Mouse (Mus musculus) CD4-positive helper T cell, adult 2 months (primary cell): ENCODE data around the gene Greb1.
A peak's percentile ranks its signal among the peaks of the same experiment; 100 is the strongest.
"Not testable (repeated sequence)": the region's sequence is repeated elsewhere in the genome, so short reads cannot be mapped to it uniquely, and the experiment has no call there.

ENCODE experiments used
- DNase-seq: peaks from one replicate; pipeline ENCODE4 v3.0.0-alpha.2; 2012; ENCODE audit warnings: low read depth, missing footprints, low spot score

Greb1 gene

DNA sequence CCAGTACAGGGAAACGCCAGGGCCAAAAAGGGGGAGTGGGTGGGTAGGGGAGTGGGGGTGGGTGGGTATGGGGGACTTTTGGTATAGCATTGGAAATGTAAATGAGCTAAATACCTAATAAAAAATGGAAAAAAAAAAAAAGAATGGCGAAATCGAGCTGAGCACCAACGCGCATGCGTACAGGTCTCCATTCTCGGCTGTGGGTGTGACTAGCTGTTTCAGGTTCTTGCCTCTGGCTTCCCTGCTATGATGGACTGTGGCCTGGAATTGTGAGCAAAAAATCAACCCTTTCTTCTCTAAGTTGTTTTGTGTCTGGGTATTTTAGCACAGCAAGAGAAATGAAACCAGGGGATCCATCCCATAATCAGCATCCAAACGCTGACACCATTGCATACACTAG lies 105.4 kb downstream of the Greb1 start:
- not testable (repeated sequence) for DNase-seq

DNA sequence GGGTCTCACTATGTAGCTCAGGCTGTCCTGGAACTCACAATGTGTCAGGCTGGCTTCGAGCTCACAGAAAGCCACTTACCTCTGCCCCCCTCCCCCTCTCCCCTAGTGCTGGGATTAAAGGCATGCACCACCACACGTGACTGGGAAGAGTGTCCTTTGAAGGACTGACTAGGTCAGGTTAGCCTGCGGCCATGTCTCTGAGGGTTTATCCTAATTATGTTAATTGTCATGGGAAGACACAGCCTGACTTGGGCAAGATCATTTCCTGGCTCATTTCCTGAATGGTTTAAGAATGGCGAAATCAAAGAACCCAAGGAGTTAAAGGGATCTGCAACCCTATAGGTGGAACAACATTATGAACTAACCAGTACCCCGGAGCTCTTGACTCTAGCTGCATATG lies 105.9 kb downstream of the Greb1 start:
- no peak for DNase-seq

- no peak for DNase-seq
Observed at GRCm38 (mm10) chr12:16690631-16691030, 110.1 kb downstream of the Greb1 start.

GRCm38 (mm10) chr12:16672246-16672645 lies 128.4 kb downstream of the Greb1 start:
- DNase-seq: no peak

- no peak for DNase-seq
Observed at GRCm38 (mm10) chr12:16669176-16669575, 131.5 kb downstream of the Greb1 start.

GRCm38 (mm10) chr12:16665022-16665421 lies 135.7 kb downstream of the Greb1 start:
- no peak for DNase-seq

DNA sequence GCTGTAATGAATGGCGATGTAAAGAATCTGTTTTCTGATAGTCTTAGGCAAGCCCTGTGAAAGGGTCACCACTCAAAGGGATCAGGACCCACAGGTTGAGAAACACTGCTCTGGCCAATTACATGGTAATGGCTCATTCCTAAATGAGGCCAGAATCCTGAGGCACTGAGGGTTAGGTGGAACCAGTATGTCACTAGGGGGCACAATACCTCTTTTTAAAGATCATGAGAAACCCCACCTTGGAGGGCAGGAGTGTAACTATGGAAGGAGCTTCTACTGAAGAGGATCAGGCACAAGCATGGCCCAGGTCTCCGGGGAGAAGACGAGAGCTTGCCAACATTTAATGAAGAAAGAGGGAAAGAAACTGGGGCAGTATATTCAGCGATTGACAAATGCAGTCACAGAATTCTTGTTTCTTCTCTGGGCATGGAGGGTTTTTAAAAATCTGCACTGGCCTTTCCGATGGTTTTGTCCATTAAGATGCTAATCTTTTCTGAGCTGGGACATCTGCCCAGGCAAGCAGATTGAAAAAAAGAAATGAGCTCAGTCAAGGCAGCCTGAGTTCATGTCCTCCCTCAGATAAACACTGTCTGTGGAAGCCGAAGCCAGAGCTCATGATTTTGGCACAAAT lies 137.6 kb downstream of the Greb1 start:
- no peak for DNase-seq

GRCm38 (mm10) chr12:16661936-16662335 lies 138.8 kb downstream of the Greb1 start:
- DNase-seq: no peak

GRCm38 (mm10) chr12:16661459-16661858 lies 139.2 kb downstream of the Greb1 start:
- no peak for DNase-seq

DNA sequence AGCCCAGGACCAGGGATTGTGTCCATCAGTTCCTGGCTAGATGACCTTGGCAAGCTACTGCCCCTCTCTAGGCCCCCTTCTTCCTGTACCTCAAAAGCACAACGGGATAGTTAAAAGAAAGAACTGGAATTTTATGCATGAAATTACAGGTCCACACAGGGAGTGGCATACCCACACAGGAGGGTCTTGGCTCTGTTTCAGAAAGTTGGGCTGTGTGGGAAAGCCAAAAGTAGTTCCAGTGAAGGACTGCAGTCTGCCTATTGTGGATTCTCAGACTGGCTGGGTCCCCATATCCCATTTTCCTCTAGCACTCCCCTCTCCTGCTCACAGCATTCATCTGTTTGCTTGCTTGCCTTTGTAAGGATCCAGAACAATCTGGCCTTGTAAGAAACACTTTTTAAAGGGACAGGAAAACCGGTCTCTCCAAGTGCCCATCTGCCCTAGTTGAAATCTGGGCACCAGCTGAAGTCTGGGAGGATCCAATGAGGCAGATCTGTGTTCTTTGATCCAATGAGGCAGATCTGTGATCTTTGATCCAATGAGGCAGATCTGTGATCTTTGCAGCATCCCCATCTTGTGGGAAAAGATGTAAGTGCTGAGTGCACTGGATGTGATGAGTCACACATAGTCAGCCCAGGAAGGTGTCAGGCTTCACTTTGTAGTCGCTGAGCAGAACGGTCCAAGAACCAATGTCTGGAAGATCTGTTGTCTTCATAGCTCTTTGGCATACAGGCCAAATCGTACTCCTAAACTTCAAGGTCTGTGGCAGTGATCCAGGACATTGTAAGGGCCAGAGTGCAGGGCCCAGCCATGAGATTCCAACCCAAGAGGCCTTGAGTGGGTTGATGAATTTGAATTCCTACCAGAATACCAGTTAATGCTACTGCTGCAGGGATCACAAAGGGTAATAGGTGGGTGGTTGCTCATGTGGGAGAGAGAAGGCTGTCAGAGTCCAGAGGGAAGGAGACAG lies 143.5 kb downstream of the Greb1 start:
- no peak for DNase-seq

DNA sequence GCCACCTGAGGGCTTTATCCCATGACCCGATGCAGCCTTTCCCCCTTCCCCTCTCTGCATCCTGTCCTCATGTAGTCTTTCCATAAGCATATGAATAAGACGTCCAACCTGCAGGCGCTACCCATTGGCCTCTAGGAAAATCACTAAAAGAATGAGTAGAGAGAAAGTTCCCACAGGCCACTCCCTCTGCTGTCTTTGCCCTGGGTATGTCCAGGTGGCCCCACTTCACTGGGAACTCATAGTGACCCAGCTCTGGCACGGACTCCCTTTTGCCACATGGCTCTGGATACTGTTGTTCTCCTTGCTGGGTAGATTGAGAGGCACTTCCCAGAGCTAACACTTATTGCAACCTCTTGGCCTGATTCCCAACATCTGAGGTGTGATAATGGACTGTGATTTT lies 145.1 kb downstream of the Greb1 start:
- DNase-seq: no peak

- peak; percentile 29 for DNase-seq
Observed at GRCm38 (mm10) chr12:16653332-16654093, 147.2 kb downstream of the Greb1 start, which contains the start of gene Ntsr2. Gene Ntsr2 (plus strand): TSS chr12:16653382.

GRCm38 (mm10) chr12:16649819-16650218 lies 150.9 kb downstream of the Greb1 start:
- no peak for DNase-seq

DNA sequence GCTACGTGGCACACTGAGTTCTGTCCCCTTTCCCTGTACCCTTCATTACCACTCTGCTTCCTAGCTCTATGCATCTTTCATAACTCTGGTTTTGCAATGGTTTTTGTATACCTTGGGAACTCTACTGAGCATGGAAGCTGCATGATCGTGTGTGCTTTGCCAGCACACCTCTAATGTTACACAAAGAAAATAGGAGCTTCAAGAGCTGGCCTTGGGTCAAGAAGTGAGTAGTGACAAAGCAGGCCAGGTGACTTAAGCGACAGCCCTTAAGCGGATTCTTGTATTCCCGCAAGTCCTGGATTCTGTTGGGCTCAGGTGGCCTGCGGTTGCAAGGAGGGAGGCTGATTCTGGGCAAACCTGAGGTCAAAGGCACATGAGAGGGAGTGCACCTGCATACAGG lies 152.4 kb downstream of the Greb1 start:
- DNase-seq: no peak

DNA sequence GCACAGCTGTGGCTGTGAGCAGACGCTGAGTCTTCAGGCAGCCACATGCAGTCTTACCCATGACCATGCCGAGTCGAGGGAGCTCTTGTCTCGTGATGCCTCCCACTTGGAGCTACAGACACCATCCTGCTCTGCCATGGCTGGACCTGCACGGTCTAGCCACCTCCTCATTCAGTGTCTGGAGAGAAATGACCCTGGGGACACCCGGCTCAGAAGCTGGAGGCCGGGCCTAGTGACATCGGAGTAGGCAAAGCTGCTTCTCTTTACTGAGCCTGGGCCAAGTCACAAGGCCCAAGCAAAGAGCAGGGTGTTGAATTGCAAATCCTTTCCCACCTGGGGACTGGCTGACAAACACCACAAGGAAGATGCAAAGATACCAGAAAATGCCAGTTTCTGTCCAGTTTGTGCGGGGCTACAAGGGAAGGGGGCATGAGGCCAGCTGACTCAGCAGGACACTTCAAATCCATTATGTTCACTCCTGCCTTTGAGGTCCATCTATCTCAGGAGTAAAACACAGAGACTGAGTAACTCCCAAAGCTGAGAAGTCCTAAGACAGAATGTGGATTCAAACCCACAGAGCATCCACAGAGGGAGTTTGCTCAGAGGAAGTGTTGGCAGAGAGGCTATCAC lies 153.8 kb downstream of the Greb1 start:
- DNase-seq: no peak

GRCm38 (mm10) chr12:16644698-16645097 lies 156.0 kb downstream of the Greb1 start:
- no peak for DNase-seq

GRCm38 (mm10) chr12:16643508-16644345 lies 157.0 kb downstream of the Greb1 start:
- DNase-seq: no peak

DNA sequence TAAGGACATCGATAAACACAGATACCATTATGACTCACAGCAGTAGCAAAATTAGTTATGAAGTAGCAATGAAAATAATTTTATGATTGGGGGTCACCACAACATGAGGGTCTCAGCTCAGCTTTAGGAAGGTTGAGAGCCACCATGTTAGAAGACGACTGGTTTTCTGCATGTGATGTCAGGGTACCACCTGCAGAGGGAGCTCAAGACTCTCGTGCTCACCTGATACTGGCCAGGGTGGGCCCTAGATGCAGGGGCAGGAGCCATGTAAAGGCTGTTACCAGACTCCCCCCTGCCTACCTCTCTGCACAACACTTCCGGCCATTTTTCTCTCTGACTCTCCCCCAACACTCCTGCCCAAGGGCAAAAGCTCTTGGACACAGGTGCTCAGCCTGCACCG lies 158.7 kb downstream of the Greb1 start:
- DNase-seq: no peak

GRCm38 (mm10) chr12:16640075-16640474 lies 160.6 kb downstream of the Greb1 start:
- no peak for DNase-seq

DNA sequence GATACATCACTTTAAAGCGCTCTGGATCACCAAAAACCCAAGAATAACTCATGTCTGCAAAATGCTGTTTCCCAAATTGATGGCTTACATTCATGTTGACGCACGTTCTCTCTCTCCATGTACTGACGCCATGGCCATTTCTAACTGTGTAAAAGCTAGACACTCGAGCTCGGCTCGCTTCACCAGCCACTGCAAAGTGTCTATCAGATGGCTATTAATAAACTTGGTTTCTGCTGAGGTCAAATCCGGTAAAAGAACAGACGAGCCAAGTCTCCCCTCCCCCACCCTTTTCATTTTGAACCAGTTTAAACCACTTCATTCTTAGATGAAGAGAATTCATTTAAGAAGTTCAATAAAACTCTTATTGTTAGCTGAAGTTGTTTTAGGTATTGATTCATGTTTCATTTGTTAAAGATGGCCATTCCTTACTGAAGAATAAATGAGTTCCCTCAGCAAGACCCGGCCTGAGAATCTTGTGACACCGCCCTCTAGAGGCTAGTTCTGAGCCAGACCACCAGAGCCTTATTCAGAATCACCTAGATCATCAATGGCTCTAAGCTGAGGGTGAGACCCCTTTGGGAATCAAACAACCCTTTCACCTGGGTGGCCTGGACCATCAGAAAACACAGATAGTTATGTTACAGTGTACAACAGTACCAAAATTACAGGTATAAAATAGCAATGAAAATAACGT lies 161.5 kb downstream of the Greb1 start:
- DNase-seq: no peak
